Mouse (Mus musculus) CH12.LX (cell line): ENCODE measurements at regions not wholly inside any gene's neighbourhood (a gene's known extent, or its start where the extent isn't known, plus 50 kb on each side); places are given as distances from the start of the nearest gene placed in this dataset.

ENCODE experiments used
- CHD2 ChIP-seq: IDR thresholded peaks from 2 replicates; pipeline ENCODE4 v1.6.1; 2011; ENCODE audit warnings: low read length, improper control_type of control experiment
- CTCF ChIP-seq, 2 experiments: IDR thresholded peaks in 1 of 2; conservative IDR thresholded peaks in 1 of 2; 2 replicates each; pipeline ENCODE4 v1.5.1; 2011 to 2012; ENCODE audit warnings: low read depth in 2 of 2, low read length in 2 of 2, improper control_type of control experiment in 1 of 2, inconsistent platforms in 1 of 2, mild to moderate bottlenecking in 1 of 2, moderate library complexity in 1 of 2
- ELF1 ChIP-seq: IDR thresholded peaks from 2 replicates; pipeline ENCODE4 v1.6.1; 2014; ENCODE audit warnings: low read depth, mild to moderate bottlenecking, inconsistent platforms, low read length, improper control_type of control experiment
- EP300 ChIP-seq: IDR thresholded peaks from 2 replicates; pipeline ENCODE4 v1.6.1; 2011; ENCODE audit warnings: low read length, improper control_type of control experiment
- GABPA ChIP-seq: IDR thresholded peaks from 2 replicates; pipeline ENCODE4 v1.6.1; 2012; ENCODE audit warnings: low read depth, low read length, improper control_type of control experiment, inconsistent platforms; ENCODE audit not compliant: insufficient replicate concordance
- MAFK ChIP-seq: IDR thresholded peaks from 2 replicates; pipeline ENCODE4 v1.6.1; 2011; ENCODE audit warnings: low read length, improper control_type of control experiment; ENCODE audit not compliant: insufficient replicate concordance
- MEF2A ChIP-seq: IDR thresholded peaks from 2 replicates; pipeline ENCODE4 v1.6.1; 2014; ENCODE audit warnings: low read depth, mild to moderate bottlenecking, inconsistent platforms, low read length, improper control_type of control experiment, borderline replicate concordance

GRCm38 (mm10) chr4:45642604-45643003 lies 110.3 kb upstream of the Shb start:
- TF ChIP-seq ELF1, result no peak
- no peak for TF ChIP-seq MAFK
- no peak for TF ChIP-seq CHD2
- TF ChIP-seq CTCF (conservative IDR thresholded peaks at IDR 0.05 in 1 of 2, IDR thresholded peaks at IDR 0.05 in 1 of 2; ENCODE audit: low read depth in 2 of 2, low read length in 2 of 2), result no peak
- no peak for TF ChIP-seq GABPA
- TF ChIP-seq MEF2A, result no peak
- no peak for TF ChIP-seq EP300
